Mouse (Mus musculus) forebrain, embryonic 10.5 days (tissue): ENCODE results near the gene Sox9. TPM values are rescaled to one million over a fixed set of nuclear protein-coding genes. Genes with fewer than 3 reads are reported as not detected.

Experiments used
- DNase-seq: peaks from one replicate; pipeline ENCODE4 v3.0.0-alpha.2; 2017; ENCODE audit warnings: low spot score; ENCODE audit errors: extremely low spot score
- H3K27ac ChIP-seq: fragments of 300-500 bp; sonication (generic); 2 replicates; pipeline ENCODE4 v1.5.1; 2016; ENCODE audit warnings: mild to moderate bottlenecking
- H3K27me3 ChIP-seq: fragments of 300-500 bp; sonication (generic); 2 replicates; pipeline ENCODE4 v1.6.1; 2016; ENCODE audit warnings: mild to moderate bottlenecking; ENCODE audit not compliant: poor library complexity, severe bottlenecking
- H3K36me3 ChIP-seq: fragments of 300-500 bp; sonication (generic); replicated peaks from 2 replicates; pipeline ENCODE4 v1.6.1; 2016; ENCODE audit warnings: mild to moderate bottlenecking, moderate library complexity
- H3K4me1 ChIP-seq: fragments of 300-500 bp; sonication (generic); 2 replicates; pipeline ENCODE4 v1.6.1; 2016
- H3K4me3 ChIP-seq: fragments of 300-500 bp; sonication (generic); 2 replicates; pipeline ENCODE4 v1.5.1; 2016; ENCODE audit warnings: mild to moderate bottlenecking, moderate library complexity
- H3K9me3 ChIP-seq: fragments of 300-500 bp; sonication (generic); 2 replicates; pipeline ENCODE4 v1.6.1; 2016; ENCODE audit warnings: mild to moderate bottlenecking, moderate library complexity
- WGBS: fragments of 180-500 bp; shearing (Covaris S2); methylation state at CpG from one replicate; pipeline ENCODE4 v1.1.7; 2016; 5-methylcytosine and 5-hydroxymethylcytosine counted together
- polyA plus RNA-seq: library from polyadenylated mRNA; unstranded; fragments of >200 nt; fragmentation: Nextera tagmentation; extraction: Ambion mirVana; gene quantifications from 2 replicates; pipeline ENCODE4 v1.2.1, GENCODE M21; 2016

Sox9 gene
- 98.1 and 108 TPM in 2 replicates for polyA plus RNA-seq

DNA sequence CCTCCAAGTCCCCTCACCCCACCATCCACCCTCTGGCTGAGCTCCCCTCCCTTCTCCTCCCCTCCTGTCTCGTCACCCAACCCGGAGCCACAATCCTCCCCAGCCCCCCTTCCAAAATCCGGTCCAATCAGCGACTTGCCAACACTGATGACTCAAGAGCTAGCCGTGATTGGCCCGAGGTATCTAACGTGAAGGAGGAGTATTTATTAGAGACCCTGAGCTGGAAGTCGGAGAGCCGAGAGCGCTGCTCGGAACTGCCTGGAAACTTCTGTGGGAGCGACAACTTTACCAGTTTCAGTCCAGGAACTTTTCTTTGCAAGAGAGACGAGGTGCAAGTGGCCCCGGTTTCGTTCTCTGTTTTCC, at the start of gene Sox9:
TSS of gene Sox9 (plus strand) at position 231 of the 363 bp plus-strand sequence.
- Histone ChIP-seq H3K27me3 (peaks cover 48% of the 10 kb centered on the region), H3K4me1 (peaks cover 81% of the 10 kb centered on the region)
- under 1% methylated on average over 15 of the region's 15 CpGs for WGBS

DNA sequence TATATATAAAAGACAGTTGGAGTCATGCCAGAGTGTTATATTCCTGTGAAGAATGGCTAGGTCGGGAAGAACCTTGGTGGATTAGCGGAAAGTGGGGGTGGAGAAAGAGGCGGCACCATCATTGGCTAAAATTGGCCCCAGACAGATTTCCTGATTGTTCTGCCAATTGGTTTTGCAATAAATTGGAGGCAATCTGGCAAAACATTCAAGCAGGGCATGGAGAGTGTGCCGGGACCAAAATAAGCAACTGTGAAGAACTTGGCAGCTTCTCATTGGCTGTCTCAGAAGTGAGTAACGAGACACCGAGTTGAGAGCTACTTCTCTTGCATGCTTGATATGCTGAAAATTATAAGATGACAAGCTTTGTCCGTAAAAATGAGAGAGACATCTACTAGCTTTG, 49.6 kb upstream of the Sox9 start:
- Histone ChIP-seq H3K4me1 (peaks cover 22% of the 10 kb centered on the region), H3K4me3 (no peak overlapping the region), H3K27ac (no peak overlapping the region), H3K36me3 (no peaks in the 10 kb centered on the region), H3K27me3 (no peaks in the 10 kb centered on the region), H3K9me3 (no peaks in the 10 kb centered on the region)
- DNase-seq: no peak
- WGBS: 91% methylated on average over 7 of the region's 7 CpGs

More for the DNA sequence above, at the start of gene Sox9:
- DNase-seq: peak; percentile 94
- Histone ChIP-seq H3K4me3 (peak within 1 kb of the TSS; percentile 94), H3K36me3 (peaks cover 30% of the 10 kb centered on the region), H3K27ac (peak within 1 kb of the TSS; percentile 95), H3K9me3 (no peaks in the 10 kb centered on the region)

DNA sequence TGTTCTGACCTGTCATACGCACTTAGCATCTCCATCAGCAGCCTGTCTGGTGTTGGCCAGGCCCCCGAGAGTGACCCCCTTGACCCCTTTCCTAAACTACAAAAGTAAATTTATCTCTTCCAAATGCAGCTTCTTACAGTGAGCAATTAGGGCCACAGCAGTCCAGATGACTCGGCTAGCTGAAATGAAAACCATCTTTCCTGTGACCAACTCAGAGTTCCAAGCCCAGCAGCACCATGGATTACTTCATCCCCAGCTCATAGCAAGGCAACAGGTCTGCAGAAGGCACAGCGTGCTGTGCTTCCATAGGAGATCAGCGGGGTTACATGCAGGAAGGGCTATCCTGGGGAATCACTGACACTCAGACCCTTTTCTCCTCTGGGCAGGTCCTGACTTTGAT, 45.0 kb upstream of the Sox9 start:
- Histone ChIP-seq H3K27me3 (no peaks in the 10 kb centered on the region), H3K4me3 (no peak overlapping the region), H3K36me3 (no peaks in the 10 kb centered on the region), H3K27ac (no peak overlapping the region), H3K4me1 (peaks cover 7% of the 10 kb centered on the region; the same call in 1 of the 2 replicates), H3K9me3 (no peaks in the 10 kb centered on the region)
- WGBS: 79% methylated on average over 5 of the region's 5 CpGs
- no peak for DNase-seq

DNA sequence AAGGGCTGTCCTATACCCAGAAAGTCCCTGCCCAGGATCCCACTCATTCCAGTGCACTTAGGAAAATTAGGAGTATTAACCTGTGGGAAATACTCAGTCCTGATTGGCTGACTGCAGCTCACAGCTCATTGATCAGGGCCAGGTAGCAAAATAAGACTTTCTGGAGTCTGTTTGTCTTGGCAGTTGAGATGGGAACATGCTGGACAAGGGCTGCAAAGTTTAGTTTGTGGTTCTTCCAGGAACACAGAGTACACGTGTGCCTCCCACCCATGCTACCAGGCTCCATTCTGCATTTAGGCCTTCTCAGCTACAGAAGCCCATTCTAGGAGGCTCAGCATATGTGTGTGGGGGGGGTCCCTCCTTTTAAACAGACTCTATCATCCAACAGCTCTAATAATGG, 42.3 kb upstream of the Sox9 start:
- H3K27ac ChIP-seq: no peak overlapping the region
- no peaks in the 10 kb centered on the region for H3K36me3 ChIP-seq
- H3K9me3 ChIP-seq: no peaks in the 10 kb centered on the region
- H3K27me3 ChIP-seq: no peaks in the 10 kb centered on the region
- DNase-seq: no peak
- peaks cover 7% of the 10 kb centered on the region; the same call in 1 of the 2 replicates for H3K4me1 ChIP-seq
- 91% methylated on average over 1 of the region's 1 CpGs for WGBS
- H3K4me3 ChIP-seq: no peak overlapping the region

DNA sequence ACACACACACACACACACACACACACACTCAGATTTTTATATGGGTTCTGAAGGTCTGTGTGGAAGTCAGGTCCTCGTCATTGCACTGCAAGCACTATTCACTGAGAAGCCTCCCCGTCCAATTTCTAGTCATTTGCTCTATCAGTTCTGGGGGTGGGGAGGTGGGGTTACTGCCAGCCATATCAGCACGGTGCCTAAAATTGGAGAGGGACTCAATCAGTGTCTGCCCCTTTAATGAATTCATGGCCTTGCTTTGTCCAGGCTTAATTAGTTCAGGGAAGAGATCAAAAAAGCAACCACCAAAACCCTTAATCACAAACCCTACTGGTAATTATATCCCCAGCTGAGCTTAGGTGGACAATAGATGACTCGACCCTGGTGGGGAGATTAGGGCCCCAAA, 25.5 kb upstream of the Sox9 start:
- H3K4me1 ChIP-seq: peaks cover 33% of the 10 kb centered on the region
- peak; percentile 31 for DNase-seq
- H3K27ac ChIP-seq: peak overlapping the region; percentile 70
- peaks cover 37% of the 10 kb centered on the region for H3K27me3 ChIP-seq
- 11% methylated on average over 4 of the region's 4 CpGs for WGBS
- no peak overlapping the region for H3K4me3 ChIP-seq
- no peaks in the 10 kb centered on the region for H3K9me3 ChIP-seq
- H3K36me3 ChIP-seq: no peaks in the 10 kb centered on the region

DNA sequence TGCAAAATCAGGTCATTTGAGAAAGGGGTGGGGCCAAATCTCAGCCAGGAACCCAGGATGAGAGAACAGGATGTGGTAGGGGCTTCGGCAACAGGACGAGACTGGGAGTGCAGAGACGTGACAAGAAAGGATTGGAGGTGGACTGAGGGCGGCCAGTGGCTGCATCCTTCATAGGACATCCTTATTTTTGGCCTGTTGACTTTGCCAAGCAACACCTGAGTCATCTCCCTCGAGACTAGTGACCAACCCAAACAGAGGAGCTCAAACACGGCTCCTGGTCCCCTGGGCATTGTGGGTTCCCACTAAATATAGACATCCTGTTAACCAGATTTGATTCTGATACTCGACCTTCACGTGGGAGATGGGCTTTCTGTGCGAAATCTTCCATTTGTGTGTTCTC, 24.0 kb upstream of the Sox9 start:
- peaks cover 33% of the 10 kb centered on the region for H3K4me1 ChIP-seq
- no peak for DNase-seq
- WGBS: 73% methylated on average over 9 of the region's 9 CpGs

DNA sequence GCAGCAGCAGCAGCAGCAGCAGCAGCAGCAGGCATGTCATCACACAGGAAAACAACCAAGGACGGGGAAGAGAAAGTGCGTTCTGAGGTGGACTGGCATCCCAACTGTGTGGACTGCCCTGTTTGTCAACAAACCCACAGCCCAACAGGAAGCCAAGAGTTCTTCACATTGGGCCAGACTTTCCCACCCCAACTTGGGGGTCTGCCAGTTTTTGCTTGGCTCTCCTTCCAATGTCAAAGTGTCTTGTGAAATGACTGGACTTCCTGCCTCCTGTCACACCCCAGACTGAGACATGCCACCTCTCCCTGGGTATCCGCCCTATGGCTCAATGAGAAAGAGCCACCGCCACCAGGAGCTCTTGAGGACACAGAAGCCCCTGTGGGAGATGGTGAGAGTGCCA, 15.1 kb upstream of the Sox9 start:
- Histone ChIP-seq H3K27ac (peak overlapping the region; percentile 30; the same call in 1 of the 2 replicates), H3K9me3 (no peaks in the 10 kb centered on the region), H3K4me1 (peaks cover 10% of the 10 kb centered on the region), H3K27me3 (no peaks in the 10 kb centered on the region; the same call in 1 of the 2 replicates), H3K36me3 (no peaks in the 10 kb centered on the region), H3K4me3 (no peak overlapping the region)
- no peak for DNase-seq
- 97% methylated on average over 4 of the region's 4 CpGs for WGBS

More for the DNA sequence above, 24.0 kb upstream of the Sox9 start:
- H3K9me3 ChIP-seq: no peaks in the 10 kb centered on the region
- peaks cover 37% of the 10 kb centered on the region for H3K27me3 ChIP-seq
- H3K4me3 ChIP-seq: no peak overlapping the region
- peak overlapping the region; percentile 36; the same call in 1 of the 2 replicates for H3K27ac ChIP-seq
- no peaks in the 10 kb centered on the region for H3K36me3 ChIP-seq

DNA sequence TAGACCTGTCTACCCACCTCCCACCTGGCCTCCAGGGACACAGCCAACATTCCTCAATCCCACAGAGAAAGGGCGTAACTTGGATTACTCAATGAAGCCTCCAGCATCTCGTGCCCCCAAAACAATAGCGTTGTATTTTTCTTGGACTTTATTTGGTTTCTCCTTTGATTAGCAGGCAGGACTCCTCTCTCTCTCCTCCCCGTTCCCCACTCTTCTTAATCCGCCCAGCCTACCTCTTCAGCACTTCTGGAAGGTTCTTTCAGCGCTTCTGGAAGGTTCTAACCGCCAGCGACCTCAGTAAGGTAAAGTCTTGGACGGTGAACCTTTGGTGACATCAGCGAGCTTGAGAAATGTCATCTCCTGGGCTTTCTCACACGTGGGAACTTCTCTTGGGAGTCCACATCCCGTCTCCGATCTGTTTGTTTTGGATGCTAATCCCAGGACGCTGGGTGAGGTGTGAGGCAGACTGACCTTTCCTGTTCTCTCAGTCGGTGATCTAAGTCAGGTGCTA, 14.4 kb upstream of the Sox9 start:
- Histone ChIP-seq H3K27me3 (peaks cover 5% of the 10 kb centered on the region; the same call in 1 of the 2 replicates), H3K4me3 (no peak overlapping the region), H3K4me1 (peaks cover 11% of the 10 kb centered on the region), H3K9me3 (no peaks in the 10 kb centered on the region), H3K36me3 (no peaks in the 10 kb centered on the region), H3K27ac (peak overlapping the region; percentile 30; the same call in 1 of the 2 replicates)
- 85% methylated on average over 15 of the region's 15 CpGs for WGBS
- no peak for DNase-seq

DNA sequence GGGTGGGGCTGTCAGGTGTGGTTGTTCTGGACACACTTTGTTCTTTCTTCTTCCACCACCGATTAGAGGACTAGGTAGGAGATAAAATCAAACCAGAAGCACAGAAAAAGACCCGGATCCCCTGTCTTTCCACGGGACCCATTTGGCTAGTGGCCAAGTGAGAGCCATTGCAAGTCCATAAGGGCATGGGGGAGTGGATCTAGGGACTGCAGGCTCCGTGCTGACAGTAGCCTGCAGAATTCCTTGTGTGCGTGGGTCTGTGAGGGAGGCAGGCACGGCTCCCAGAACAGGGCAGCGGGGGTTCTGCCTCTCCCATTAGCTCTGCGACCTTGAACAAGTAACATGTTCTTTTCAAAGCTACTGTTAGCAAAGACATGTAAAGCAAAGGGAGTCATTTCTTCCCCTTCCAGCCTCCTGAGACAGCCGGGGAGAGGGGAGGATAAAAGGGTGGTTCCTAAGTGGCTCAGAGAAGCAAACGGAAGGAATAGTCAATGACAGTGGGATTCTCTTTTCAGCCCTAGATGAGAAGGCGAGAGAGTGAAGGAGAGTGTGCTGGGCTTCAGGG, 9.2 kb upstream of the Sox9 start:
- peaks cover 49% of the 10 kb centered on the region for H3K27me3 ChIP-seq
- H3K4me1 ChIP-seq: peaks cover 35% of the 10 kb centered on the region
- H3K4me3 ChIP-seq: no peak overlapping the region
- no peaks in the 10 kb centered on the region for H3K36me3 ChIP-seq
- WGBS: 69% methylated on average over 11 of the region's 11 CpGs
- no peaks in the 10 kb centered on the region for H3K9me3 ChIP-seq
- peak overlapping the region; percentile 51; the same call in 1 of the 2 replicates for H3K27ac ChIP-seq
- DNase-seq: no peak

DNA sequence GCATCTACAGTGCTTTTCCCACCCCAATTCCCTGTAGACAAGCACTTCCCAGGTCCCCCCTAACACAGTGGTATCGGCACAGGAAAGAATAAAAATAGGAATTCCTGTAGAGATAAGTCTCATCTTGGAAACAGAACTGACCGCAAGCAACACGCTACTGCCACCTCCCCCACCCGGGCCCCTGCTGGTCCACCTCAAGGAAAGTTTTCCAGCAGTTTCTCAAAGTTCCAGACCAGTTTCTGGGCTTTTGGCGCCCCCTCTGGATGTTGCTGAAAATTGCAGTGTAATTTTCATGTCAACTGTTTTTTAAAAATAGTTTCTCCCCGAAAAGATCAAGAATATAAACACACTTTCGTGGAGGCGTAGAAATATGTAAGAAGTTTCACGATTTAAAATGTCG, 2.3 kb upstream of the Sox9 start:
- H3K4me3 ChIP-seq: peak overlapping the region; percentile 94; the same call in 1 of the 2 replicates
- H3K27me3 ChIP-seq: peaks cover 64% of the 10 kb centered on the region
- H3K4me1 ChIP-seq: peaks cover 62% of the 10 kb centered on the region
- WGBS: under 1% methylated on average over 10 of the region's 10 CpGs
- DNase-seq: peak; percentile 70
- H3K27ac ChIP-seq: peak overlapping the region; percentile 95
- peaks cover 11% of the 10 kb centered on the region for H3K36me3 ChIP-seq
- H3K9me3 ChIP-seq: no peaks in the 10 kb centered on the region

DNA sequence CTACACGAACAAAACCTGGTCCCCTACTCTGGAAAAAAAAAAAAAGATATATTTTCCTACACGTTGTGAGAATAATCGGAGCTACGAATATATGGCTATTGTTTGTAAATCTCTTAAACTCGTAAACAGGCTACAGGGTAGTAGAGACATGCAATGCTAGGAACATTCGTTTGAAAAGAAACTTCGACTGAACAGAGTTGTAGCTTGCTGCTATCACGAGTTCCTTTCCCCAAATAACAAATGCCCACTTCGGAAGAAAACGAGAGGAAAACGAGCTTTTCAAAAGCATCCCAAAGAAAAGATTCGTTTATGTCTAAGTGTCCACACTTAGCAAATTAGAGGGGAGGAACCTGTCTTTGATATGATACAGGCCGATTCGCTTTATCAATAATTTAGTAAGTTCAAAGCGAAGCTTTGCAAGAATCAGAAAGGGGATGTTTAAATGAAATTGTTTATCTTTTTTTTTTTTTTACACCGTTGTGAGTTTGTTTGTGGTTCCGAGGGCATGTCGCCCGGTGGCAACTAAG, 1.6 kb upstream of the Sox9 start:
- no peak for DNase-seq
- Histone ChIP-seq H3K4me1 (peaks cover 69% of the 10 kb centered on the region), H3K9me3 (no peaks in the 10 kb centered on the region), H3K4me3 (peak overlapping the region; percentile 94), H3K27ac (peak overlapping the region; percentile 95), H3K36me3 (peaks cover 18% of the 10 kb centered on the region), H3K27me3 (peaks cover 63% of the 10 kb centered on the region)
- WGBS: 5% methylated on average over 19 of the region's 19 CpGs

DNA sequence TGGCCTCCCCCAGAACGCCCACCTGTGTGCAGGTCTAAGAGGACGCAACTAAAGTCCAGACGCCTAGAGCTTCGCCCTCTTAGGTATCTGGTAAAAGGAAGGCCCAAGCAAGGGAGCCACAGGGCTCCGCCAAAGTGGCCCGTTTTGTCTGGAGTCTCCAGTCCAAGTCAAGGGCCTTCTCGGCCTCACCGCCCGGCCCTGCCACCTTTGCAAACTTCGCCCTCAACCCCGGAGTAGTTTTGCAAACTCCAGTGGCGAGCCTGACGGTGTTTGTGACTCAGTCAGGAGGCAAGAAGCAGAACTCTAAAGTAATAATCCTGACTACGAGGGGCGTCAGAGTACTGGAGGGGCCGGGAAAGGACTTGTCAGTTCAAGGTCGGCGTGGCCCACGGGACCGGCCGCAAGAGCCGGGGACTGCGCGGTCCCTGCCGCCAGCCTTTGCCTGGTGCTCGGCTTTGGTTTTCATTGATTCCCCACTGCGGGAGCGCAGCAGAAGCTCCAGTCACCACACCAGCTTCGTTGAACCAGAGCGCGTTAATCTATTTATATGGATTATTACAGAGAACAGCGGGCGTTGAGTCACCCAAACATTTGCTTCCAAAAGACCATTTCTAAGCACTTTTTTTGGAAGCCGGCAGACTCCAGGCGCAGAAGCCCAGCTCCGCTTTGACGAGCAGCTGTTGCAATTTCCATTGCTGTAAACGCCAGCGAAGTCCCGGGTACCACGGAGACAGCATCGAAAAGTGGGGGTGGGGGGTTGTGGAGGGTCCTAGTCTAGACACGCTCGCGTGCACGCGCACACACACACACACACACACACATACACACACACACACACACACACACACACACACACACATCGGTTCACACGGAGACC, 751 bp upstream of the Sox9 start:
- Histone ChIP-seq H3K36me3 (peaks cover 26% of the 10 kb centered on the region), H3K4me3 (peak overlapping the region; percentile 94), H3K27ac (peak overlapping the region; percentile 95), H3K4me1 (peaks cover 74% of the 10 kb centered on the region), H3K27me3 (peaks cover 55% of the 10 kb centered on the region), H3K9me3 (no peaks in the 10 kb centered on the region)
- peak; percentile 70 for DNase-seq
- WGBS: under 1% methylated on average over 49 of the region's 49 CpGs
